Mouse (Mus musculus): ENCODE results near the gene Pgs1.

Gene Pgs1

GRCm38 (mm10) chr11:117976081-117976582 lies 10.0 kb upstream of the Pgs1 start:
- DNase-seq (ENCODE audit: low spot score), result no peak

DNA sequence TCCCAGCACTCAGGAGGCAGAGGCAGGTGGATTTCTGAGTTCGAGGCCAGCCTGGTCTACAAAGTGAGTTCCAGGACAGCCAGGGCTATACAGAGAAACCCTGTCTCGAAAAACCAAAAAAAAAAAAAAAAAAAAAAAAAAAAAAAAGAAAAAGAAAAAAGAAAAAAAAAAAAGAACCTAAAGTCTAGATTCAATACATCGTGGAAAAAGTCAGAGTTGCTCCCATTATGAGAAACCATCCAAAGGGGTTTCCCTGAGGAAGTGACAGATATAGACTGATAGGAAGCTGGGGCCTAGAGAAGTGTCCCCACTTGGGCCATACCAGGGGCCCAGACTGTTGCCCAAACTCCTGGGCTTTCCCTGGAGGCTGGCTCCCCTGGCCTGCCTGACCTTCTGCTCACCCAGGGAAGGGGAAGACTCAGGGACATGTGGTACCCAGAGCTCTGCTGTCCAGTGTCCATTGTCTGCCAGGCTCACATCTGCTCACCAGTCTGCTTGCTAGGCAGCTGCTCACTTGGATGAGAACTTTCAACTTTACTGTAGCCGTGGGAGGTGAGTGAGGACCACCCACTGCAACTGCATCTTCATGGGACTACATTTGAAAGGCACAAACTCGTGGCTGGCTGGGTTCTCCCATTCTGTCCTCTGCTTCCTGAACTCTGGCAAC lies 8.3 kb upstream of the Pgs1 start:
- no peak for DNase-seq (ENCODE audit: low spot score)

DNA sequence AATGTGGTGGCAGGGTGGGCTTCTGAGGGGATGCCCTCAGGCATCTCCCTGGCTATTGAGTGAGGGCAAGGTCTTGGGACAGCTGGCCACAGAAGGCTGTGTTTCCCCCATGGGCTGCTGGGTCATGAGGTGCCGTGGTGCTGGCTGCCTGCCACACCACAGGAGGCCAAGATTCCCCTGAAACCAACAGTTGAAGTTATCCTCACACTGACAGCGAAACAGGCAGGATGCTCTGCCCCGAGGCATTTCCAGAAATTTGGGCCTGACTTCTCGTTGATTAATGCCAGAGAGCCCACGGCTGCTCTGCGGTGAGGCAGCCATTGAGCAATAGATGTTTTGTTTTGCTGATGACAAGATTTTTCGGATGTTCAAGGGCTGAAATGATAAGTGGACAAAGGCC lies 6.7 kb upstream of the Pgs1 start:
- no peak for DNase-seq (ENCODE audit: low spot score)

DNA sequence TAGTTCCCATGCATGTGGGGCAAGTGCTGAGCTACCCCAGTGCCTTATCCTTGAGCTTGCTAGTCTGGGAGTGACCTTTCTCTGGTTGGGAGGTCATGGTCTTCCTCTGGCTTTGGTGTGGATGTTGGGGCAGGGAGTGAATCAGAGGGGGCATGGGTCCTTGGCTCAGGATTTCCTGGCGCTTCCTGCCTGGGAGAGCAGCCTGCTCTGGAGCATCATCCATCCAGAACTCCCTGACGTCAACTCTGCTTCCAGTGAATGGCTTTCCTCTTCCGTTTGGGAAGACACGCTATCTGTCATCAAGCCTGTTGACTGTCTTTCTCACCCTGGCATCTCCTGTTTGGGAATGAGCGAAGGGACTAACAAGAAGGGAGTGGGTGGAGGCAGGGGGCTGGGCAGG lies 3.7 kb upstream of the Pgs1 start:
- DNase-seq (ENCODE audit: low spot score), result no peak

GRCm38 (mm10) chr11:117983770-117984169 lies 2.3 kb upstream of the Pgs1 start:
- no peak for DNase-seq (ENCODE audit: low spot score)

DNA sequence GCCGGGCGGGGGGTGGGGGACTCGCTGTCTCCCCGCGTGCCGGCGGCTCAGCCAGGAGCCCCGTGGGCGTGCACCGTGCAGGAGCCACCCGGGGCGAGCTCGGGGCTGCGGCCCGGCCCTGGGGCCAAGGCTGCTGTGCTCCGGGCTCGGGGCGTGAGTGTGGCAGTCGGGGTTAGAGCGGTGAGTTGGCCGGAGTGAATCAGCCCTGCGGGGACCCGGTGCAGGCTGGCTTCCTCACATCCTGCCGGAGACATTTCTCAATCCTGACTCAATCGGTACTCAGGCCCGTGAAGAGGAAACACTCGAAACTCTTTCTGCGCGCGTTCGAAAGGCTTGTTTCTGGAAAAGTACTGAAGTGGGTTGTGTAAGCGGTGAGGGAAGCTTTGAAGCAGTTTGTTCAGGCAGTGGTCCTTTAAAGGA lies 950 bp downstream of the Pgs1 start:
- no peak for DNase-seq (ENCODE audit: low spot score)

- no peak for DNase-seq (ENCODE audit: low spot score)
Measured at GRCm38 (mm10) chr11:117987968-117988367, 1.9 kb downstream of the Pgs1 start.

- no peak for DNase-seq (ENCODE audit: low spot score)
Measured at GRCm38 (mm10) chr11:117989241-117989640, 3.1 kb downstream of the Pgs1 start.

- no peak for DNase-seq (ENCODE audit: low spot score)
Measured at GRCm38 (mm10) chr11:117989926-117990325, 3.8 kb downstream of the Pgs1 start.

GRCm38 (mm10) chr11:117991502-117992470 lies 5.7 kb downstream of the Pgs1 start:
- no peak for DNase-seq (ENCODE audit: low spot score)

DNA sequence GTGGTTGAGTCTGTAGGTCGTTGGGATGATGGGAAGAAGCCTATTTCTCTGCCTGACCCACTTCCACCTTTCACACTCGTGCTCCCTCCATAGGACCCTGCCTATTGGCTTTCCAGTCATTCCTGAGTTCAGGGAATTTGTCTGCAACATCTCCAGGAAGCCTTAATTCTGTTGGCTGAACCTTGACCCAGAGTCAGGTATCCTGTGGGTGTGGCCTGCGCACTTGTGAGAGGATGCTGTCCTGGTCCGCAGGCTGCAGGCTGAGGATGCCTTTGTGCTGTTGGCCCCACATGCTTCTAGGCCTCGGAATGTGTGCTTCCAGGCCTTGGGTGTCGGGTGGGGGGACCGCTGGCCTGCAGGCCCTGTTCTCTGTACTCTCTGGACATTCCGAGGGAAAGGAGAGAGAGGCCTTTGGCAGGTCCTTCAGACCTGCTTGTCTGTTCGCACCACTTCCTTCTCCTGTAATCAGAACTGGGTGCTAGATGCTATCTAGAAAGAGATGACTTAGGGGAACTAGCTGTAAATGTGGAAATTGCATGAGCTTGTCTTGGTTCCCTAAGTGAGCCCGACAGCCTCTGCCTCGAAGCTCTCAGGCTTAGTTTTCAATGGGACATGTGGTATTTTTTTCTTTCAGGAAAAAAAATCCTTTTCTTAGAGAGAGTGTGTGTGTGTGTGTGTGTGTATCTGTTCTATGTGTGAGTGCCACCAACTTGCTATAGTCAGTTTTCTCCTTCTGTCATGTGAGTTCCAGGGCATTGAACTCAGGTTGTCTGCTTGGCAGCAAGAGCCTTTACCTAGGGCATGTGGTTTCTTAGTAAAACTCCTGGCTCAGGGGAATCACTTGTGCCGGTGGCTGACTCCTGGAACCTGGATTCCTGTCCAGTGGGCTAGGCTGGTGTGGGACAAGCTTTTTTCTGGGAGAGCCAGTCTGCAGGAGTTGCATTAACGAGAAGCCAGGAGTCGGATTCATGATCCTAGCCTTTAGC lies 7.4 kb downstream of the Pgs1 start:
- DNase-seq (ENCODE audit: low spot score), result no peak

DNA sequence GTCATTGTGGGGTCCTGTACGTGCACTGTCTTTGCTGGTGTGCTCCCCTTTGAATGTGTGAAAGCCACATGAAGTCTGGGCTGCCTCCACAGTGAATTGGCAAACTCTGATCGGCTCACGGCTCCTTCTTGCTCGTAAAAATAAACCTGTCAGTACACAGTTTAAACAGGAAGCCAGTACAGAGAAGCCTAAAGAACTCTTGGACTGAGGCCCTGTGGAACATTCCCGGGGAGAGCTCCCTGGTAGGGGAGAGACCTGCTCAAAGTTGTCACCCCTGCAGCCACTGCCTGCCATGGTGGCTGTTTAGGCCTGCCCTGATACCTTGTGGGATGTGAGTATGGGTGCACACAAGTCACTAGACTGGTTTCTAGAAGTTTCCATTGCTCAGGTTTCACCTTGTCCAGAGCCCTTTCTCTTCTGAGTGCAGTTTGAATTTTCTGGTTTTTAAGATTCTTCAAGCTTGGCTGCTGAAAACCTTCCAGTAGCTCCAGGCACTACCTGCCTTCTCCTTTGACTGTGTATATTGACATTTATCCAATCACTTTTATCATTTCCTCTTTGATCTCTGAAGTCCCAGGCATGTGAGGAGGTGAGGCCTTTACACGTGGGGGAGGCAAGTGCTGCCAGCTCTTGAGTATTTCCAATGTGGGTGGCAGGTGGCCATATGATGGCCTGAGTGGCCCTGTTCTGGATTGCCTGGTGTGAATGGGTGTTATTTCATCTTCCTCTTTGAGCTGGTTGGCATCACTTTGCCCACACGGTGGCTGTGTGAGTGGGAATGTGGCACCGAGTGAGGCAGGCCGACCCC lies 8.4 kb downstream of the Pgs1 start:
- no peak for DNase-seq (ENCODE audit: low spot score)

GRCm38 (mm10) chr11:117995255-117995654 lies 9.2 kb downstream of the Pgs1 start:
- no peak for DNase-seq (ENCODE audit: low spot score)

DNA sequence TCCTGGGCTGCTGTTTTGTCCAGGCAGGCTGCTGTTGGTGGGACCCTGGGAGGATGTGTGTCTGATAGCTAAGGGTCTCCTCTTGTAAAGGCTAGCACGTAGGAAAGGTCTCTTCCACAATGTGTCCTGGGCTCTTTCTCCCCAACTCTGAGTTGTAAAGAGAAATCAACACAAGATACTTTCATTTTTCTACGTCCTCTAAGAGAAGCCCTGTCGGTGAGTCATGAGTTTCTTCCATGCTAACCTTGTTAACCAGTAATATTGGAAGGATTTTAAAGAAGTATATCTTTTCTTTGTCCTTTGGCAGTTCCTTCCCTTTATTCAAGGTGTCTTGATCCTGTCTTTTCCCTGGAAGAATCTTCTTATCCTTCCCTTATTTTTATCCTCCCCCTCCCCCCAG lies 9.6 kb downstream of the Pgs1 start:
- no peak for DNase-seq (ENCODE audit: low spot score)

DNA sequence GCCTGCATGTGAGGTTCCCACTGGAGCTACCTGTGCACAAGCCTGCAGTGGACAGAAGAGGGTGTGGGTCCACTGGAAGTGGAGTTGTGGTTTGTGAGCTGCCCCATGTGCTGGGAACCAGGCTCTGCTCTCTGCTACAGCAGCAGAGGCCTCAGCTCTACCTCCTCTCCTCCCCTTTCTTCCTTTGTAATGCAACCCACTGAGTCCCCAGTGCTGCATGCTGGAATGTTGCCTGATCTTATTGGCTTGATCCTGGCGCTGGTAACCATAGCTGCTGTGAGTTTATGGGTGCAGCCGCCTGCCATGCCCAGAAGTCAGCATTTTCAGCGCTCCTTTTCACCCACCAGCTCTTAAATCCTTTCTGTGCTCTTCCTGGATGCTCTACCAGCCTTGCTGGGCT lies 10.0 kb downstream of the Pgs1 start:
- no peak for DNase-seq (ENCODE audit: low spot score)

DNA sequence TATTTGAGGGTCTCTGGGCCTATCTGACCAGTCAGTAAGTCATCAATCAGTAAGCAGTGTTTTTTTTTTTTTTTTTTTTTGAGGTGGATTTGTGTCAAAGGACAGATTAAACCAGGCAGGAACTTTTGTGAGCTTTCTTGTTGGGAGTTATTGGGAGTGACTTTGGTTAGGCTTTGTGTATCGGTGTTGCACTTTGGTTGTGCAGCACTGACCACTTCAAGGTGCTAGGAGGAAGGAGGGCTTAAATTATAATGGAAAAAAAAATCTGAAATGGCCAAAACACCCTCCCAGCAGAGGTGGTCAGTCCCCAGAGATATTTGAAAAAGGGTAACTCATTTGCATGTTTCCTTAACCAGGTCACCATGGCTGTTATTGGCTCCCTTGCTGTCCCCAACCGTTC lies 11.0 kb downstream of the Pgs1 start:
- DNase-seq (ENCODE audit: low spot score), result no peak

- no peak for DNase-seq (ENCODE audit: low spot score)
Measured at GRCm38 (mm10) chr11:117998356-117998755, 12.3 kb downstream of the Pgs1 start.

DNA sequence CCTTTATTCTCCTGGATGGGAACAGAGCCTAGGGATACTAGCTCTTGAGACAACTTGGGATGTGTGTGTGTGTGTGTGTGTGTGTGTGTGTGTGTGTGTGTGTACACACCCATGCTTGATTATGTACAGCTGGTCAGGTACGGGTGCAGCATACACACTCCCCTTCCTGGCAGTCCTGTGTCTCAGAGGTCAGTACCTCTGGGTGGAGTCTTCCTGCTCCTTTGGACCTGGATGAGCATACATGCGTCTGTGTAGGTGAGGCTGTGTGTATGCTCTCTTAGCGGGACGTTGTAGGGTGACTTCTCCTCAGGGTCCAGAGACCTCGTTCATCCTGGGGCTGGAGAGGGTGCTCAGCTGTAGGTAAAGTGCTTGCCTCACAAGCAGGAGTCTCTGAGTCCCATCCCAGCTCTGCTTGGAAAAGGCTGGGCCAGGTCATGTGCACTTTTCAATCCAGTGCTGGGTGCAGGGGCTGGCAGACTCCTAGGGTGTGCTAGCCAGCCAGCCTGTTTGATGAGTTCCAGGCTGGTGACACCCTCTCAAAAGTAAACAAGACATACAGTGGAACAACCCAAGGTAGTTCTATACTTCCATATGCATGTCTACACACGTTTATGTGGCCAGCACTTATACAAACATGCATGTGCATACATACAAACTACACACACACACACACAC lies 13.3 kb downstream of the Pgs1 start:
- no peak for DNase-seq (ENCODE audit: low spot score)

- no peak for DNase-seq (ENCODE audit: low spot score)
Measured at GRCm38 (mm10) chr11:118000083-118000482, 14.0 kb downstream of the Pgs1 start.

GRCm38 (mm10) chr11:118000565-118001215 lies 14.6 kb downstream of the Pgs1 start:
- DNase-seq (ENCODE audit: low spot score), result no peak

All from testis, postnatal 14 days (tissue).